Mouse (Mus musculus): ENCODE data around the gene Cntnap5b.

DNA sequence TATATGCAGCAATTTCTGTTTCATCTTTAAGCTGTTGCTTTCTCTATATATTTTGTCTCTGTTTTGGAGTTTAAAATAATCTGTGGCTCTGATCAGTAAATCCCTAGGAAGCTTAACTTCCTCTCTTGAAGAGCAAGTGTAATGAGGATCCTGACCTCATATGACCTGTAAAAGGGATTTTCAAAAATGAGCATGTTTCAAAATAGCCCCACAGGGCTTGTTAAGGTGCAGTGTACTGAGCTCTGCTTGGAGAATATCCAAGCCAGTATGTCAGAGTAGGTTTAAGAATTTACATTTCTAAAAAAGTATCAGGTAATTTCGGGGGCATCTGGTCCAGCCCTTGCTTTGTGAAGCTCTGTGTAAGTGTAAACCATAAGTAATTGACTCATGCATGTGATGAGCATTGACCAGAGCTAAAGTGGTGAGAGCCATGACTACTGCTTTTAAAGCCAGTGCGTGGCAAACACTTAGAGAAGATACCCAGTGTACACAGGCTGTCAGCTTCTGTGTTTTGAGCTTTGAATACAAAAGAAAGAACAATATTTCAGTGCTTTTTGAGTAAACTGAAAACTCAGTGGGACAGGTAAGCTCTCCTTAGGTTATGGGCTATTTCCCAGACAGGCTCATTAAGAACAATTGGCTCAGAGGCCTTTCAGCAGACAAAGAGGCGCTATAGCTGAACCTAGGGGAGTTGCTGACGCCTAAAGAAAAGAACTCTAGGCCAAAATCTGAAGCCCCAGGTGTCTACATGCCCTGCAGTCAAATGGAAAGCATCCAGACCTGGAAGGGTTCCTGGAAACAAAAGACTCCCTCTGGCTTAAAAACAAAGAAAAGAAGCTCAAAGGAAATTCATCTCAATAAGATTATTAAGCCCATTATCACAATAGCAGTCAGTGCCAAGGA lies 197.9 kb downstream of the Cntnap5b start:
- TF ChIP-seq CTCF (IDR thresholded peaks at IDR 0.05; ENCODE audit: borderline replicate concordance, insufficient read depth, low read depth, low read length): no peak
- no peak for TF ChIP-seq POLR2A (IDR thresholded peaks at IDR 0.05; ENCODE audit: borderline replicate concordance, insufficient read depth, low read length)
